Mouse (Mus musculus) small intestine, adult 2 months (tissue): ENCODE data around the gene Lrguk.

Source experiments
- CTCF ChIP-seq: fragments of 200-500 bp; IDR thresholded peaks from 2 replicates; pipeline ENCODE4 v1.5.1; 2012; ENCODE audit warnings: low read depth, mild to moderate bottlenecking, control low read depth, inconsistent platforms, low read length, moderate library complexity, mixed read lengths; ENCODE audit not compliant: insufficient replicate concordance, insufficient read length; ENCODE audit errors: extremely low read depth
- POLR2A ChIP-seq: fragments of 200-500 bp; IDR thresholded peaks from 2 replicates; pipeline ENCODE4 v1.6.1; 2012; ENCODE audit warnings: low read depth, mild to moderate bottlenecking, control low read depth, inconsistent platforms, low read length, moderate library complexity

GRCm38 (mm10) chr6:34044228-34044811, 15.1 kb downstream of the Lrguk start:
- TF ChIP-seq CTCF (no peak), POLR2A (no peak)
